Mouse (Mus musculus): Measurements from ENCODE around the gene Rora.
A peak's percentile ranks its signal among the peaks of the same experiment; 100 is the strongest.

Rora gene

DNA sequence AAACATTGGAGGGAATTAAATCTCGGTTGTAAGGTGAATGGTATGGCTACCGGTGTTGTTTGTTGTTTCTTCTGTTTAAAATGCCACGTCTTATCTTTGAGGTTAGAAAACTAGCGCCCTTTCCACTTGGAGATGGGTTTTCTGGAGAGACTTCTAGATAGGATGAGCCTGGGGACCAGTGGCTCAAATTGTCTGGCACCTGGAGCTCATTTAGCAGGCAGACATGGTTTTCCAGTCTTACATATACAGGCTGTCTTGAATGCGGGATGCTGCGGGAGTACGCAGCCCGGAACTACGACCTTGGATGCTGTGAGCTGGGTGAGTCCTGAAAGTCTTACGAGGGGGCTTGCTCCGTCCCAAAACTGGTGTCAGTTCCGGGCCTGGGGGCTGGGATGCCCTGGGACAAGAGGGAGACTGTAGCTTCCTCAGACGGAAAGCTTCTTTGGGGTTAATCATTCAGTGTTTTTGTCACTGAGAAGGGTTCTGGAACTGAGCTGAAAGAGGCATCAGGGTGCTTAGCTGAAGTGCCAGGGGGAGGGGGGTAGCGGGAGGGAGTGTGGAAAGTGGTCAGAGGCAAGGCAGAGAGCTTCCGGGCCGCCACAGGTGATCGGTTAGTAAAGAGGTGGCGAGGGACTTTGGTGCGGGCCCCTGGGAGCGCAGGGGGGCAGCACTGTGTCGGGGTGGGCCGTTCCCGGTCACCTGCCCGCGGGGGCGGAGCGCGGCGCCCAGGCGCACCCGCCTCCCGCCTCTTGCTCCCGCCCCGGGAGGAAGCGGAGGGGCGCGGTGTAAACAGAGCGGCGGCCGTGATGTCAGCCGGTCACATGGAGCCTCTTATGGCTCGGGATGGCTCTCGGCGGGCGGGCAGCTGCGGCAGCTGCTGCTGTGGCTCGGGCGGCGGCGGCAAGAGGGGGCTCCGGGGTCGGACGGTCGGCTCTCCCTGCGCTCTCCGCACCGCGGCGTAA, 635.8 kb downstream of the Rora start:
- peak; percentile 80 to 89 for DNase-seq (ENCODE audit: low spot score in 2 of 2)

DNA sequence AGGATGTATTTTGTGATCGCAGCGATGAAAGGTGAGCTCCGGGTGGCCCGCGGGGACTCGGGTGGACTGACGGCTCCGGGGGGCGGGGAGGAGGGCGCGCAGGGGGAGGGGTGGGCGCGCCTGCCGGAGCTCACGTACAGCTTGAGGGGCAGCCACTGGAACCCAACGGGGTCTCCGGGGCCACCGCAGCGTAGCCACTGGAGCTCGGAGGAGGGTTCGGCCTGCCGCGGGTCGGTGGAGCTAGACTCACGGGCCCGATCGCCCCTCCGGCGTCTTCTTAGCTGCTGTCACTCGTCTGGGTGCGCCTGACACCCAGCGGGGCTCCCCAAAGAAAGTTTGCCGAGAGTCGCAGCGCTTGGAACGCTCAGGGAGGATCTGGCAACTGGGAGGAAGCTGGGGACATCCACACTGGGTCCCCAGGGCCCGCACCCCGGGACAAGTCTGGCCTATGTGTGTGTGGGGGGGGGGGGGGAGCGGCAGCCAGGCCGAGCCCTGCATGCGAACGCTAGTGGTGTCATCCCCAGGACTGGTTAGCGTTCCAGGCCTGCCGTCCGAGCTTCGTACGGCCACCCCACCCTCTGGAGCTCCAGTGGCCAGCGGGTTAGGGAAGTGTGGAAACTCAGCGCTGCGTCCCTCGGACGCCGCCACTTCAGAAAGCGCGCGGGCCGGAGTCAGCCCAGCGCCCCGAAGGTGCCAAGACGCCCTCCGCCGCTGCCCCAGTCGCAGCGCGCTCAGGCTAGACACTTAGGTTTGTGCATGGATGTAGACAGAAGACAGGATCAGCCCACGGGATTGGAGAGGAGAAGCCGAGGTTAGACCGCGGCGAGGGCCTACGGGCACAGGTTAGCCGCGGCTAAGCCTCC, 636.7 kb downstream of the Rora start:
- peak; percentile 30 to 37 for DNase-seq (ENCODE audit: low spot score in 2 of 2)

DNA sequence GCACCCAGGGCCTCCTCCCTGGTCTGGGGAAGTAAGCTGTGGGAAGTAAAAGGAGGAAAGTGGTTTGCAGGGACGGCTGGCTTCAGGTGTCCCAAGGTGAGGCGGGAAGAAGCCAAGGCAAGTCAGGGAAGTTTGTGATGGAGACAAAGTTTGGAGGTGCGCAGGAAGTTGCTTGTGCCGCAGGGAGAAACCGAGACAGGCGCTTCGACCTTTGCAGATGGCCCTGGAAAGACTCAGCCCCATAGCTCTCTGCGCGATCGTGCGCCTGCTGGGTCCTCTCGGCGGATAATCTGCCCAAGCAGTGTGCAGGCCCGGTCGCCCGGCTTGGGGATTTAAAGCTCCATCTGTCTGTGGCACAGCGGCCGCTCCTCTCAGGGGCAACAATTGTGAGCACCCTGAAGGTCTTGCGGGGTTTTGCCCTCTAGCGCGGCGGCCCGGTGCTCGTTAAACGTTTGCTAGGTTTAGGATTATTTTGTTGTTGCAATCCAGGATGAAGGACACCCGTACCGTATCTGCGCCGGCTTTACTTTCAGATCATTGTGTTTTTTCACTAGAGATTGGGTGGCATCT, 637.4 kb downstream of the Rora start:
- peak in 1 of 2 experiments; percentile 12 for DNase-seq (ENCODE audit: low spot score in 2 of 2)

DNA sequence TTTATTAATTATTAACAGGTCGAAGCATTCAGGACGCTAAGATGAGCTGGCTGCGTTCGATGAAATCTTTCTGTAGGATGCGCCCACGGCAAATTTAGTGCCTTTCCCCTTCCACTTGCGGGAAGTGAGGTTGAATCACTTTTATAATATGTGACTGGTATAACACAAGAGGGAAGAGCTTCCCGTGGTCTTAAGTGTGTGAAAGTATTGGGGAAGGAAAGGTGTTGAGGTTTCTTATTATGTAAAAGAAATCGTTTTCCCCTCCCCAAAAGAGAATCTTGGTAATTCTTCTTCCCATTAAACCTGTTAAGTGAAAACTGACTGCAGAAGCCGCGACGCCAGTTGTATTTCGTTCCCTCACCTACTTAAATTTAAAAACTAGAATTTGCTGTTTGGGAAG, 637.9 kb downstream of the Rora start:
- no peak for DNase-seq (ENCODE audit: low spot score in 2 of 2)

DNA sequence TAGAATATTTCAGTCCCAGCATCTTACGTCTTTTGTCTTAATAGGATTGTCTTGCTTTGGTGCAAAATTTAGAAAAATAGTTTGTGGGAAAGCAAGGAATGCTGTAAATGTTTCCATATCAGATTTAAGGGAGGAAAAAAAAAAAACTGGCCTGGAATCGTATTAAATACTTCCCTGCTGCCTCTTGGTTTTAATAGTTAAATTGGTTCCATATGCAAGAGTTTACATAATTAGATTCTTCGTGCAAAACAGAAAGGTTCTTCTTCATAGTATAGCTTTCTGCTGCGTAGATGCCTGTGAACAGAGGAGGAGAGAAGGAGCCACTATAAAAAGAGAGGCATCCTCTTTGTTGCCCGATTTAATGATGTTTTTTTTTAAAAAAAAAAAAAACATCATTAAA, 638.8 kb downstream of the Rora start:
- no peak for DNase-seq (ENCODE audit: low spot score in 2 of 2)

DNA sequence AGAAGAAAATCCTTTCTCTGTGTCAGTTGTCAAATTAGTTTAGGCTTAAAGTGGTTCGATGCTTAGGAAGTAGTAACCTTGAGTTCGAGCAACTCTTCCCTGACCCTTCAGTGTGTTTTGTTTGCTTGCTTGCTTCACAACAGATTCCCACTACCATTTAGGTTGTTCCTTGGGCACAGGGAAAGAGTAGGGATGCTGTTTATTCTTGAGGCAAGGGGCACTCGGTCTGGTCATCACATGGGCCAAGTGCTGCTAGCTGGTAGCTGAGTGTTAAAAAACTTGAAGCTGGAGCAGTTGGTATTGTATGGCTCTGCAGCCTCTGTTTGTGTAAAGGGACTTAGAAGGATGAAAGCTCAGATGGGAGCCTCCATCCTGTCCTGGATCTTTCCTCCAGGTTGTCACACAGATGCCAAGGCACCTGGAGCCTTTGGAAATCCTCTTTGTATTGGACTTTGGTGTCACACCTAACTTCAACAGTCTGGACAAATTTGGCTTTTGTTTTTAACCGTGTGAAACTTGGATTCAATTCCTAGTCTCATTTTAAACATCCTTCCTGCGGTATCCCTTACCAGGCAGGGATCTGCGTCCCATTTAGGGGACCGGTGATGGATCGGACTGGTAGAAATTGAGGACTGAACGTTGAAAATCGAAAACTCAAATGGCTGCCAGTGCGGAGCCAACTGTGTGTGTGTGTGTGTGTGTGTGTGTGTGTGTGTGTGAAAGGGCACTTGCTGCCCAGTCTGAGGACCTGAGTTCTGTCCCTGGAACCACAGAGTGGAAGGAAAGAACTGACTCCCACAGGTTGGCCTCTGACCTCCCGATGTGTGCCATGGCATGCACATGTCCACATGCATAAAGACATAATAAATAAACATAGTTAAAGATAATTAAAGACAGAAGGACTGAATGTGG, 639.4 kb downstream of the Rora start:
- DNase-seq (ENCODE audit: low spot score in 2 of 2), result no peak

DNA sequence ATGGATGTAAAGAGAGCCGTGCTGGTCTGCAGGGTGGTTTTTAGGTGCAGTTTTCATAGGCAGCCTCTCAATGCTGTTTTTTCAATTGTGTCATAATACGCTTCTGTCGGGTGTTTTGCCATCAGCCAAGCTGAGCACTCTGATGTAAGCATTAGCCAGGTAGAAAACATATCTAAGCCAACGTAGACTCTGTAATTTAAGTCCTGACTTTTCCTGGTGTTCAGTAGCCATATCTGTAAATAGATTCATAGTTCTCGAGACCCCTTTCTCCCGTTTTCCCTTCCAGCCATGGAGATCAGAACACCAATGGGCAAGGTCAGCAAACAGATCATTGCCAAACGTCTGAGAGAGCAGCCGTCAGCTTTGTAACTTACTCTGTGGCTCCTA, 640.1 kb downstream of the Rora start:
- DNase-seq (ENCODE audit: low spot score in 2 of 2), result no peak

DNA sequence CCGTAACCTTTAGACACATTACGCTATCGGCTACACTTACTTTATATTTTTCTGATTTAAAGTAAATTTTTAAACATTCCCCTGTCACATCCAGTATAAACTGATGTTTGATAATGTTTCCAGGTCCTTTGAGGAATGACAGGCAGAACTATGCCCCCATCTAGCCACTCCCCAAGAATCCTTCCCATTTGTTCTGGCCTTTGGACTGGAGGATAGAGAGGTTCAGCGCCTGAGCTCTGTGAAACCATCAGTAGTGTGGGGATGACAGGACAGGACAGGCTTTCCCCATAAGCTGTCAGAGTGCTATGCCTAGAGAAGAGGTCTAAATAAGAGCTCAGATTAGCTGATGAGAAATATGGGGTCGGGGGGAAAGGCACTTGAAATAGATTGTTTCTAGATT, 640.8 kb downstream of the Rora start:
- no peak for DNase-seq (ENCODE audit: low spot score in 2 of 2)

DNA sequence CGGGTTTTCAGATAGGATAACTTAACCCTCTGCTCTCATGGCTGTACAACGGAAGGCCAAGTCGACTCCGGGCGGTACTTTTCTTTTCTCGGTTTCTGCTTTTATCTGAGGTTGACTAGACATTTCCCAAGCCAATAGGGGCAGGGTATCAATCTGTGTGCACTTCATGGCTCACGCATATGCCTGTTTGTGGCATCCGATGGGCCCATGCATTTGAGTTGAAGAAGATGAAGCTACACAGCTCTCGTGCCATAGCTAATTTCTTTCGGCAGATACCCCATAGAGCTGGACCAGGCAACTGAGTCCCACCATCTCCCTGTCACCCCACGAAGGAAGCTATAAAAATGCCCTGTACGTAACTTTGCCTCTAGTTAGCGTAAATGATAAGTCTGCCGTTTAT, 641.3 kb downstream of the Rora start:
- DNase-seq (ENCODE audit: low spot score in 2 of 2), result no peak

DNA sequence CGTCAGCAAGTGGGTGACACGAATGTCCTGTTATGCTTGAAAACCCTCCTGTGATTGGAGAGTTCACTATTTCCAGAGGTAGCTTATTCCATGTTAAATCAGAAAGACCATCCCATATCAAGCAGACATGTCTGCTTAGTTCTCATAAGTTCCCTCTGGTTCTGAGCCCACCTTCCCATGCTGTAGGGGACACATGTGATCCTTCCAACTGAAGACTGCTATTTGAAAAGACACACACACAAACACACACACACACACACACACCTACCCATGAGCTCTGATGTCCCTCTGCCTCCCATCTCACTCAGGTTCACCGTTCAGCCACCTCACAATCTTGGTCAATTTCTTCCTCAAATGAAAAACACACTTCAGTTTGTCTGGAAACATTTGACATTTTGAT, 642.2 kb downstream of the Rora start:
- no peak for DNase-seq (ENCODE audit: low spot score in 2 of 2)

DNA sequence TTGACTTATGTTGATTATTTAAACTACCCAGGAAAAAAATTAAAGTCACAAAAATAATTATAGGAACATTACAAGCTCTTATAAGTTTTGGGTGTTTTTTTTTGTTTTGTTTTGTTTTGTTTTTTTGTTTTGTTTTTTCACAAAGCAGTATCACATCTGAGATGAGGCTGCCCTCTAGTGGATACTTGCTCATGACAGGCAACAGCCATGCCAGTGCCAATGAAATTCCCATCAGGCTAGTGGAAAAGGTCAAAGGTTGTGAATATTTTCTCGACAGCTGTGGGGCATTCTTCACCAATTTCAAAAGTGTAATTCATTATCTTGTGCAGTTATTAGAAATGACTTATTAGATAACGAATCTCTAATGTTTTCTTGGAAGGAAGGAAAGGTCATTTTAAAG, 642.8 kb downstream of the Rora start:
- DNase-seq (ENCODE audit: low spot score in 2 of 2), result peak in 1 of 2 experiments; percentile 45

DNA sequence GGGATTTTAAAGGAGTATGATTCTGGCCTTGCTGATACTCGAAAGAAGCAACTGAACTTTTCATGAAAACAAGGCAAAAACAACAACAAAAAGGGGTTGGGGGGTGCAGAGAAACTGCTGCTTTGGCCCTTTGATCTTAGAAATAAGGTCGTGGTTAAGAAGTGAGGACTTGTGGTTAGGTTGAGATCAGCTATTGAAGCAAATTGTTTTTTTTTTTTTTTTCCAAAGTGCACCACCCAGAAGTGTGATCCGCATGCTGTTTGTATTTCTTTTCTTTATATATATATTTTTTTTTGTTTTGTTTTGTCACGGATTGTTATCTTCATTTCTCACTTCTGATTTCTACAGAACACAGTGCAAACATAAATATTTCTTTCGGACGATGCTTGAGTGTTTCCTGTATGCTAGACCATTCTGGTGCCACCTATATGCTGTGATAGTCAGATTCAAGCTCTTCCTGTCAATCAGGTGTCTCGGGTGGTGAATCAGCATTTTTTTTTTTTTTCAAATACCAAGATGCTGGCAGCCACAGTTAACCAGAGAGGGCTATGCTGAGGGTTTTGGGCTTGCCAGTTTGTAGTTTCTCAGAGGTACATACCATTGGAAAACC, 644.3 kb downstream of the Rora start:
- no peak for DNase-seq (ENCODE audit: low spot score in 2 of 2)

DNA sequence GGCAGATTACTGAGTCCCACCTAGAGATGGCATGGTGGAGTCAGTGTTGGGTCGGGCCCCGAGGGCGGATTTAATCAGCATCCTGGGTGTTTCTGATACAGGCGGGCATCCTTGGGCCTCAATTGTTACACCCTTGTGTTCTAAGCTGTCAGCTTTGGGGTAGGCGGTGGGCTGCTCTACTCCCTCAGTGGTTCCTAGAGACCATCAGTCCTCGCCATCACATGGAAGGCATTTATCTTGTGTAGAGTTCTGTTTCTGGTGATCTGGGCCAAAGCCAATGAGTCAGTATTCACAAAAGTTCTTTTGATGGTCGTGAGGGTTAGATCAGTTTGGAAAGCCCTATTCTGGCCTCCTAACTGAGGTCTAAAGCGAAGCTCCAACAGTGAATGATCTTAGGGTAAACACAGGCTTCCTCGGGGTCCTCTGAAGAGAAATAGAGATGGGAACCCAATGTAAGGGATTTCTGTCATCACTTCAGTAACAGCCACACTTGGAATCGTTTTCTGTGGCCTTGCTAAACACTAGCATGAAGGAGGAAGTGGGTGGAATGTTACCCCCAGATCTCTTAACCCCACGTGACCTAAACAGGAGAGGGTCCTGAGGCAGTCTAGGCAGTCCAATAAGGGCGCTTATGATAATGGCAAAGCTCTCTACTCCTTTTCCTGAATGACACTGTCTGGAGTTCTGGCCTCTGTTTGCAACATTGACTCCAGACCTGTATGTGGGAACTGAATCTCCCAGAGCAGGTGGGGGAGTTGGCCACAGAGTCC, 645.2 kb downstream of the Rora start:
- DNase-seq (ENCODE audit: low spot score in 2 of 2), result no peak

DNA sequence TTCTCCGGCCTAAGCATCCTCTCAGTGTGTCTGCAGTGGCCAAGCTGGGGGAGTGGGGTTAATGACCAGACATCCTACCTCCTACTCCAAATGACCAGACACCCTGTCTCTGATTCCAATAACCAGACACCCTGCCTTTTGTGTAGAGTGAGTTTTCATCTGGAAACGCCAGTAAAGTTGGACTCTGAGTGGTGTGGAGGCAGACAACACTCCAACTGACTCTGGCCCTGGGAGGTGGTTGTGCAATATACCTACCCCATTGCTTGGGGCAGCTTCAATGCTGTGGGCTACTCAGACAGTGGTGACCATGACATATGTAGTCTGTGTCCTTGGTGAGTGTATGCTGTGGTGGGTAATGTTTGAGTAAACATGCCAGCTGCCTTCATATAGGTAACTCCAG, 645.9 kb downstream of the Rora start:
- no peak for DNase-seq (ENCODE audit: low spot score in 2 of 2)

DNA sequence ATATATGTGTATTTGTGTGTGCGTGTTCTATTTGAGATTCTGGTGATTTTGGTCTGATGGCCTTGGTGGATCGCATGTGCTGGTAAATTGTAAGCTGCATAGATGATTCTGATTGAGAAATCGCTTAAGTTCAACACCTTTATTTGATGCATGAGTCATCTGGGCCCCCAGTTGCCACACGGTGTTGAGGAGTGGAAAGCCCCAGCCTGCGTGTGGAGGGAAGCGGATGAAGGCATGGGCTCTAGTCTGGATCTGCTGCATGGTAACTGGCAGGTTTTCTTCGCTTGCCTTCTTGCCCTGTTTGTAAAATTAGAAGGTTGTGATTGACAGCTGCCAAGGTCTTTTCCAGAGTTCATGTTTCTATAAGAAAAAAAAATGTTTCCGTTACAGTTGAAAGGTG, 646.7 kb downstream of the Rora start:
- no peak for DNase-seq (ENCODE audit: low spot score in 2 of 2)

DNA sequence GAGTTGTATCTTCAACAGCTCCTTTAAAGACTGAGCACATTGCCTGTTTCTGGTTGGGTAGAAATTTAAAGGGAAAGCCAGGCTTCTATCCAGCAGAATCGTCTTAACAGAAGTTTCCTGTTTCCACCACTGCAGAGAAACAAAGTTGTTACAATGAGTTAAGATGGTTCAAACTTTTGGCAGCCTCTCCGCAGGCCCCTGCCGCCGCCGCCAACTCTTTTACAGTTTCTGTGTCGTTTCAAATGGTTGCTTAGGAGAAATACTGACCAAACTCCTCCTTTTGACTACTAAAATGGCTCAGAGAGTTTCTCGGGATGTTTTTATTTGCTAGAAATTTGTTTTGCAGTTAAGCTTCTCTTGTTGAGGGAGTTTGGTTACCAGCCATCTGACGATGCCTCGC, 647.9 kb downstream of the Rora start:
- DNase-seq (ENCODE audit: low spot score in 2 of 2), result peak in 1 of 2 experiments; percentile 48

DNA sequence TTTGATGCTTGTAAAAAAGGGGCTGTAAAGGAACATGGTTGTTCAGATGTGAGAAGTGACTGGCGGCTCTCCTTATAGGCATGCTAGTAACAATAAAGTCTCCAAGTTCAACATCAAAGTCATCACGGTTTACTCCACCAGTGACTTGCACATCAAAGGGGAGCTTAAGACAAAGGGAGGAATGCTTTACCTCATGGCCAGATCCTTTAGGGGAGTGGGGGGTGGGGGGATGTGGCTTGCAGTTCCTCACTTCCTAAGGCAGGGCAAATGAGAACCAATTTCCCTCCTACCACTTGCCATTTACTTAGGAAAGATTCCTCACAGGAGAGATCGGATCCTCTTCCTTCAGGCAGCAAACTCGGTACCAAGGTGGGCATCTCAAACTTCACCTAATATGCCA, 648.4 kb downstream of the Rora start:
- no peak for DNase-seq (ENCODE audit: low spot score in 2 of 2)

DNA sequence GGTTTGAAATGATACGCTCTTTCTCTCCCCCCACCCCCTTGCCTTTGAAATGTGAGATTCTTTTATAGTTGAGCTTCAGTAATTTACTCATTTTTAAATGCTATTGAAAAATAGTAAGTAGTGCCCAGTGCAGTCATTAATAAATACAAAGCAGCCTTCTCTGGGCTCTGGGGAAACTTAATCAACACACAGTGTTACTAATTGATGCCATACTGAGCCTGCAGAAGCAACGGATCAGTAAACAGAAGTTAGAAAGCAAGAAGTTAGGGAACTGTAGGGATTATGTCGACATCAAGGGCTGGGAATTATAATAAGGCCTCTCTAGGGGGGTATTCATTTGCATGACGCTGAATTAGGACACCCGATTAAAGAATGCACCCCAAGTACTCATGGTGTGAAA, 649.3 kb downstream of the Rora start:
- no peak for DNase-seq (ENCODE audit: low spot score in 2 of 2)

DNA sequence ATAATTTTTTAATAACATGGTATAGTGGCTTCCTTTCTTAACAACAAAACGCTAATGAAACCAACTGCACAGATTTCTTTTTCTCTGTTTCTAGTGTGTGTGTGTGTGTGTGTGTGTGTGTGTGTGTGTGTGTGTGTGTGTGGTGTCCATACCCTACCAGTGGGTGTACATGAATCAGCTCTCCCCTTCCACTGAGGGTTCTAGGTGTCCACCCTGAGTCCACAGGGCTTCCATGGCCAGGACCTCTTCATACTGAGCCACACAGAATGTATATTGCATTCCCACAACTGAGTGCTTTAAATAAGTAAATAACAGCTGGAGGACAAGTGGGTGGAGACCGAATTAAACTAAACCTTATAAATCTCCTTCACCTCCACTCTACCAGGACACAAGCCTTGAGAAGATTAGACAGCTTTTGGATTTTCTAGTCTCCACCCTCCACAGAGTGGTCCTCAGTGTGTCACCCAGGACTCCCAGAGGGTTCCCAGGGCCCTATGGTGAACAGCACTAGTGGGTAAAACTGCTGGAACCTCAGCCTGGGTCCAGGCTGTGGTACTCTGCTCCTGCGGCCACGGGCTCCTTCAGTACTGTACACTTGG, 649.9 kb downstream of the Rora start:
- DNase-seq (ENCODE audit: low spot score in 2 of 2), result no peak

DNA sequence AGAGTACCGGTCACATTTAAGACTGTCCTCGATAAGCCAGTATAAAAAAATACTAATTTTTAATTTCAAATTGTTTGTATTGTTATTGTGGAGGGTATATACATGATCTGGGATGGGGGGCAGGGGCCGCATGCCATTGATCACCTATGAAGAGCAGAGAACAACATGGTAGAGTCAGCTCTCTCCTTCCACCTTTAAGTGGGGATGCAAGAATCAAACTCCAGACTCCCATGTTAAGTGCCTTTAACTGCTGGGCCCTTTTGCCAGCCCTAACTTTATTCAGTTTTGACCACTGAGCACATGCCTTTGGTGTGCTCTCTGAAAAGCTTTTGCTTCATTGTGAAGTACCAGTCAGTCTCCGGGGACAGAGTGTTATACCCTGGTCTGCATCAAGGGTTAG, 650.4 kb downstream of the Rora start:
- DNase-seq (ENCODE audit: low spot score in 2 of 2), result no peak

Measured in urinary bladder, postnatal 36 days (tissue).